Mouse (Mus musculus): ENCODE data around the gene Pthlh. TPM values are rescaled to one million over a fixed set of nuclear protein-coding genes. Genes with fewer than 3 reads are reported as not detected.
"Not testable (repeated sequence)": the region's sequence is repeated elsewhere in the genome, so short reads cannot be mapped to it uniquely, and the experiment has no call there.

Pthlh gene
- 1 to 10 TPM; 3.0 to 3.1 TPM for total RNA-seq (2021)
- long read RNA-seq, experiment 1, transcript Pthlh-201 (4 exons, 1,603 nt) = major isoform, 5 of 5 reads
- long read RNA-seq, experiment 1, partial matches to known transcripts = 0 of 5 reads
- long read RNA-seq, experiment 1, other reads (novel, unspliced or antisense) = 0 of 5 reads
- long read RNA-seq, experiment 2, partial matches to known transcripts = 1 of 4 reads
- long read RNA-seq, experiment 2, other reads (novel, unspliced or antisense) = 0 of 4 reads

- peak; percentile 73 for DNase-seq
Measured at GRCm38 (mm10) chr6:147263587-147264565, at the start of gene Pthlh. TSS of gene Pthlh (minus strand) at chr6:147264183.

GRCm38 (mm10) chr6:147313331-147313730, 49.3 kb upstream of the Pthlh start:
- DNase-seq = no peak

- DNase-seq = no peak
Measured at GRCm38 (mm10) chr6:147310435-147310978, 46.5 kb upstream of the Pthlh start.

DNA sequence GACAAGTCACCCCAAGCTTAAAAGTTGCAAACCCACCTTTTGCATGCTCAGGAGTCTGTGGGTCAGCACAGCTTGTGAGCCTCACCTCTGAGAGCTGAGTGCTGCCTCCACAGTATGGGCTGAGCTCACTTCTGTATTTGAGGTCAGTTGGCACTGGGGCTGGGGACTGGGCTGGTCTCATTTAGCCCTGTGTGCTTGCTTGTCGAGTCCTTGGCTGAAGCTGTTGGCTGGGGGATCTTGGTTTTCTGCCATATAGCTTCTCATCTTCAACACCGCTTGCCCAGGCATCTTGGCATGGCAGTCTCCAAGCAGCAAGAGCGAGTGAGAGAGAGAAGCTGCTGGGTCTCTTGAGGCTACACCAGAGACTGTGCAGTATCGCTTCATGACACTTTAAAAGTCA, 46.1 kb upstream of the Pthlh start:
- DNase-seq = peak; percentile 37

GRCm38 (mm10) chr6:147304236-147304635, 40.3 kb upstream of the Pthlh start:
- DNase-seq = not testable (repeated sequence)

- no peak for DNase-seq
Measured at GRCm38 (mm10) chr6:147299607-147300006, 35.6 kb upstream of the Pthlh start.

DNA sequence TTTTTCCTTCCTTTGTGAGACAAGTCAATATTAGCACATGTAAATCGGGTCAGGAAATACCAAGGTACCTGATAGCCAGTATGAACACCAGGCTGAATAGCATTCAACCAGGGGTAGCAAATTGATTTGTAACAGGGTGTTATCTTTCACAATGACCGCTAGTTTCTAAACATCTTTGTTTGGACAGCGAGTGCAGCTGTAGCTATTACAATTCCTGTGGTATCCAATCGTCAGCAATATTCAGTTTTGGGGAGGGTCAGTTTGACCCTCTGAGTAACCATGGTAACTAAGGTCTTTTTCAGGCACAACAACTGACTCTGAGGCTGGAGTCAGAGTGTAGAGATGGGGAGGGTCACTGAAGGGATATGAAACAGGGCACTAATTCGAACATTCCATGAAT, 15.3 kb upstream of the Pthlh start:
- DNase-seq = no peak

GRCm38 (mm10) chr6:147268143-147268790, 4.3 kb upstream of the Pthlh start:
- peak; percentile 31 for DNase-seq

DNA sequence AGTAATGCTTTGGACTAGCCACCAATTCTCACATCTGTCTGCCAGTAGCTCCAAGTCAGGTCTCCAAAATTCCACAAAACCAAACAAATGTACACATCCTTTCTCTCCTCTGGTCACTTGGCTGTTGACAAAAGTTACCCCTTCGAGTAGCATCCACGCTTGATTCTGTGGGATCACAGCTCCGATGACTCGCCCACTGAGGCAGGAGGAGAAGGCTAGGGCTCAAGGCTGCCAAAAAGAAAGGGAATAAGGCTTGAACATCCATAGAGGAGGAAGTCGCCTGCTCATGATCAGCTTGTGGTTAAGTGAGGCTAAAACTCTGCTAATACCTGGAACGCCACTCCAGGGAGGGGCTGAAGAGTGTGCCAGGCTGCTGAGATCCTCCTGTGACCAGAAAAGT, 2.5 kb upstream of the Pthlh start:
- no peak for DNase-seq

DNA sequence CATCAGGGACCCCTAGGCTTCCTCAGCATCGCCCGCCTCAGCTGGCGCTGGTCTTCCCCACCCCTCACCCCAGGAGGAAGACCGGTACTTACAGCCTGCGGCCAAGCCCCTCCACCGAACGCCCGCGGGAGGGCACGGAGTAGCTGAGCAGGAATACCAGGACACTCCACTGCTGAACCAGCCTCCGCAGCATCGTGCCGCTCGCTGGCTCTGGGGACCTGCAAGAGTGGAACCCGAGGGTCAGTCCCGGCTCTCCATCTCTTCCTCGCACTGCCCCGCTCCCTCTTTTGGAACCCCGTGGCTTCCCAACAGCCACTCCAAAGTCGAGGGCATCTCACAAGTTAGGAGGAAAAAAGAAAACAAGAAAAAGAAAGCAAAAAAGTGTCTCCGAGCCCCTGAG, 805 bp downstream of the Pthlh start:
- DNase-seq = peak; percentile 28

- no peak for DNase-seq
Measured at GRCm38 (mm10) chr6:147261616-147262015, 2.4 kb downstream of the Pthlh start.

GRCm38 (mm10) chr6:147260766-147261165, 3.2 kb downstream of the Pthlh start:
- DNase-seq = no peak

GRCm38 (mm10) chr6:147247782-147248181, 16.2 kb downstream of the Pthlh start:
- no peak for DNase-seq

GRCm38 (mm10) chr6:147244294-147244693, 19.7 kb downstream of the Pthlh start:
- no peak for DNase-seq

DNA sequence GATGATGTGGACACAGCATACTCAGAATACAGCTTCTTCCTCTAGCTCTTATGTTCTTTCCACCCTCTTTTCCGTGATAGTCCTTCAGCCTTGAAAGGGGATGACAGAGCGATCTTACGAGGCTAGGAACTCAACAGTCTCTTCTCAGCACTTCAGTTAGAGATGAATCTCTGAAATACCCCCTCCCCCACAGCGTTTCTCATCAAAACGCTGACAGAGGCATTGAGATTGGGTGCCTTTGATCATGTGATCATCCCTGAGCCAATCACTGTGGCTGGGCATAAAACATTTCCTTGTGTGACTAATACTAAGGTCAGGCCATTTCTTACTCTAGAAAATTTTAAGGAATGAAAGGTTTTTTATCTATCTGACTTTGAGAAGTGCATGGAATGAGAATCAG, 20.3 kb downstream of the Pthlh start:
- DNase-seq = no peak

GRCm38 (mm10) chr6:147241541-147241940, 22.4 kb downstream of the Pthlh start:
- DNase-seq = no peak

- DNase-seq = peak; percentile 68
Measured at GRCm38 (mm10) chr6:147240203-147240804, 23.7 kb downstream of the Pthlh start.

DNA sequence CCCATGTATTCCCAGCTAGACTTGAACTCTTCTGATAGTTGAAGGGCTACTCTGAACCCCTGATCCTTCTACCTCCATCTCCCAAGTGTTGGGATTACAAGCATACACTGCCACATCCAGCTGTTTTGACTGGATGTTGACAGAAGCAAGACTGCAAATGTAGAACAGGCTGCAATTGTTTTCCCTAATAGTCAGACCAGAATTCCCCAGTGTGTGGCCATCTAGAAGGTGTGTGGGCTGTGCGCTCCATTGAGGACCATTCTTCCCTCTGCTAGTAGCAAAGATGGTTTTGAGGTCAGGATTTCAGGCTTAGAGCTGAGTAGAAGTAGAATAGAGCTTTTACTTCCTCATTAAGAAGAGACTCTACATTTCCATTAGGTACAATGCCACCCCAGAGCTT, 37.3 kb downstream of the Pthlh start:
- no peak for DNase-seq

GRCm38 (mm10) chr6:147219099-147219498, 44.9 kb downstream of the Pthlh start:
- DNase-seq = no peak

DNA sequence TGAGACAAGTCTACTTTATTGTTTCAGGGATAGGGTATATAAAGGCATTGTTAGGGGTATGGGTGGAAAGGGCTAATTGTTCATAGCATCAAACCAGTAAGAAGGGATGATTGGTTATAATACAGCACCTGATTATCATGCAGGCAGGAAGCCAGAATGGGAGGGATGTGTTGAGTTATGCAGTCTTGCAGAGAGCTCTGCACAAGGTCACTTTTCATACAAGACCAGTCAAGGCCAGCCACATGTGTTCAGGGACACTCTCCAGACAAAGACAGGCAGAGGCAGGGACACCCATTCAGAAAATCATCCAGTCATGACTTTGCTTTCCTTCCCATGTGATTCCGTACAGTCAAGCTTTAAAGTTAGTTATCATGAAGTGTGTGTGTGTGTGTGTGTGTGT, 47.8 kb downstream of the Pthlh start:
- DNase-seq = no peak

GRCm38 (mm10) chr6:147207821-147208330, 56.1 kb downstream of the Pthlh start:
- no peak for DNase-seq
